Mouse (Mus musculus): Measurements from ENCODE around the gene Zfp142. TPM values are rescaled to one million over a fixed set of nuclear protein-coding genes. Genes with fewer than 3 reads are reported as not detected.
A peak's percentile ranks its signal among the peaks of the same experiment; 100 is the strongest.

Gene Zfp142
- total RNA-seq, 2 experiments from 2014 or later, result 8.1 to 15.5 TPM

DNA sequence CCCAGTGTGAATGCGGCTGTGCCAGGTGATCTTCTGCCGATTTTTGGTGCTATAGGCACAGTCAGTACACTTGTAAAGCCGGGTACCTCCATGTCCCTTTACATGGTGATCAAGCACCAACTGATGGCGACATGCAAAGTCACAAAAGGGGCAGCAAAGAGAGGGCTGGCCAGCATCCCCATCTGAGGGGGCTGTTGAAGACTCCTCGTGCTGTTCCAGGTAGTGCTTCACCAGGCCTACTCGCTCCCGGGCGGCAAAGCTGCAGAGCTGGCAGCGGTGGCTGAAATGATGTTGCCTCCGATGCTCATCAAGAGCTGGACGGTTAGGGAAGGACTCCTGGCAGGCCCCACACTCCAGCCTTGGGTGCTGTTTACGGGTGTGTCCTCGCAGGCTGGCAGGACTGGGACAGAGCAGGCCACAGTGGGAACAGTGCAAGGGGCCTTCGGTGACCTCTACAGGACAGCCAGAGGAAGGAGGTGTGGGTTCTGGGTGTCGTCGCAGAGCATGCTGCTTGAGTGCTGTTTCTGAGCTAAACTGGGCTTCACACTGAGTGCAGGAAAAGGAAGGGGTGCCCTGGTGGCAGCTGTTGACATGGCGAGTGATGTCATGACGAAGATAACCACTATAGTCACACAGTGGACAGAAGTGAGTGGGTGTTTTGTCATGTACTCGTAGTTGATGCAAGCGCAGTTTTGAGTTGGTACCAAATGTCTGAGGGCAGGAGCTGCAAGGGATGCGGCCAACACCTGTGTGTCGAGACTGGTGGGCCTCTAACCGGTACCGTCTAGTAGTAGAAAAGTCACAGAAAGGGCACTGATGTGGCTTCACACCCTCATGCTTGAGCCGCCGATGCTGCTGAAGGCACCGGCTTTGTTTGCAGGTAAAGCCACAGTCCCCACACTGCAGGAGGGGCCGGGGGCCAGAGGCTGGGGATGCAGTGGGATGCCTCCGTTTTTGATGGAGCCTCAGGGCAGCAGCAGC is 18.0 kb downstream of the Zfp142 start:
- intact Hi-C loops (cut with DNase I), result no loop called here
- peak; percentile 5; the same call in 1 of the 2 replicates for TF ChIP-seq CTCF (IDR thresholded peaks at IDR 0.05)
- DNase-seq, result peak; percentile 46
- H3K27ac ChIP-seq, result no peak overlapping the region
- H3K4me3 ChIP-seq, result no peak overlapping the region

DNA sequence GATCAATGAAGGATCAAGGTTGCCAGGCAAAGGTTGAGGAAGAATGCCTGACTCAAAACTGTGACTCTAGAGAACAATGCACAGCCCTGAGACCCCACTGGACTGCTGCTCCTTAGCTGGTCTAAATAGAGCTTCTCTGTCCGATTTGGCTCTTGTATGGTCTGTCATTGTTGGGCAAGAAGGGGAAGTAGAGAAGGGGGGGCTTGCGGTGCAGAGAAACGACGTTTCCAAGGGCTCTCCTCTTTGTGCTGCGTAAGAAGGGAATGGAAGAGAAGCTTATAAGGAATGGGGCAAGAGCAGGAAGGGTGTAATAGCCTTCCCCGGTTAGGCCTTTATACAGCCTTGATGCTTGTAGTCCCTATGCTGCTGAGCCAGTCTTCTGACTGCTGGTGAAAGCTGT is 22.2 kb downstream of the Zfp142 start:
- Histone ChIP-seq H3K27ac (no peak overlapping the region), H3K4me3 (no peak overlapping the region)
- intact Hi-C loops (cut with DNase I), result no loop called here
- no peak for DNase-seq
- no peak for TF ChIP-seq CTCF (IDR thresholded peaks at IDR 0.05)

DNA sequence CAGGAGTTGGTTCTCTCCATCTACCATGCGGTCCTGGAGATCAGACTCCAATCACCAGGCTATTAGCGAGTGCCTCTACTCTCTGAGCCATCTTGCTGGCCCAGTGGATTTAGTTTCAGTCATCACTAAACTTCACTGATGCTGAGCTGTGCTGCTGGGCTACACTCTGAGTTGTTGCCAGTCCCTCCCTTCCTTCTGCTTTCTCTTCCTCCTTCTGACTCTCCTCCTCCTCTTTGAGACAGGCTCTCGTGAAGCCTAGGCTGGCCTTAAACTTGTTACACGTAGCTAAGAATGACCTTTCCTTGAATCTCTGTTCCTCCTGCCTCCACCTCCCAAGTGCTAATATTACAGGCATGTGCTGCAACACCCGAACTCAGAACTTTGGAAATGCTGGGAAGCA is 29.0 kb downstream of the Zfp142 start:
- Histone ChIP-seq H3K4me3 (no peak overlapping the region), H3K27ac (no peak overlapping the region)
- DNase-seq, result no peak
- no peak for TF ChIP-seq CTCF (IDR thresholded peaks at IDR 0.05)
- intact Hi-C loops (cut with DNase I), result no loop called here

DNA sequence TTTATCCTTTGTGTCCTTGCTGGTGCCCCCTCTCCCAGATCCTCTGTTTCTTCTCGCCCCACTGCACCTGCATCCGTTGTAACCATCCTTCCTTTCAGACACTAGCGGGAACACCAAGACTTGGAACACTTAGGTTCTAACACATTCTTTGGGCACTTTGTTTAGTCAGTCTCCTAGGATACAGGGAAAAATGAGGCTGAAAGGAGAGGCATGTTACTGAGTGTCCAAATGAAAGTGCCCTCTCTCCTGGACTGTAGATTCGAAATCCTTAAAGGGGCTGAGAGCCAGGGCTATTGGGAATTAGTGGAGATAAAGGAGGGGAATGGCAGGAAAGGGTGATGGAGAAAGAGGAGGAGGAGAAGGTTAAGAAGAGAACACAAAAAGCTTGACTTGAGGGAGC is 43.9 kb downstream of the Zfp142 start, which contains the start of gene Usp37:
Gene Usp37 (minus strand): TSS at position 101 of the 400 bp plus-strand sequence.
- H3K4me3 ChIP-seq, result peak within 1 kb of the TSS; percentile 76
- intact Hi-C loops (cut with DNase I), result loop anchor here (5.0 kb wide), 1 partner anchor 37 kb away; the partner anchor contains the start of gene Cnot9
- no peak for DNase-seq
- no peak for TF ChIP-seq CTCF (IDR thresholded peaks at IDR 0.05)
- peak within 1 kb of the TSS; percentile 91 for H3K27ac ChIP-seq

DNA sequence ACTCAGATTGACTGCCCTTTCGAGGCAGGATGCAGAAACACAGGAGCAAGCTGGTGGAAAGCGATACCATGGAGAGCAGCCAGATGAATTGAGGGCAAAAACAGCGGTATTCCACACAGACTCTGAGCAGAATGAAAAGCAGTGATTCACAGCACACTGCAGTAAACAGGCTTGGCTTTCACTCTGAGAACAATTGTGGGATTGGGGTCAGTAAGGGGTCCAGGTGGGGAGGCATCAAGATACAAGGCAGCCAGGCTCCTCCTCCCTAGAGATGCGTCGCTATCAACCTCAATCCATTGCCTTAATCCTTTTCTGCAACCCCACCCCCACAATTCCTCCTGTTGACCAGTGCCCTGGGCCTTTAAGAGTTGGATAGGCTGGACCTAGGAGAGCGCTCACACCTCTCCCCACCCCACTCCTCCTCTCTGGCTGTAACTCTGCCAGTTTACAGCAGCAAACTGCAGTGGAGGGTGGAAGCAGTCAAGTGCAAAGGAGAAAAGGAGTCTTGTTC is 45.5 kb downstream of the Zfp142 start, which contains the start of gene Plcd4:
Gene Plcd4 (plus strand): TSS at position 438 of the 511 bp plus-strand sequence.
- DNase-seq, result peak; percentile 72
- TF ChIP-seq CTCF (IDR thresholded peaks at IDR 0.05), result no peak
- intact Hi-C loops (cut with DNase I), result loop anchor here (5.0 kb wide), 1 partner anchor 35 kb away; the partner anchor contains the start of gene Cnot9
- H3K4me3 ChIP-seq, result peak within 1 kb of the TSS; percentile 76
- H3K27ac ChIP-seq, result peak within 1 kb of the TSS; percentile 91

DNA sequence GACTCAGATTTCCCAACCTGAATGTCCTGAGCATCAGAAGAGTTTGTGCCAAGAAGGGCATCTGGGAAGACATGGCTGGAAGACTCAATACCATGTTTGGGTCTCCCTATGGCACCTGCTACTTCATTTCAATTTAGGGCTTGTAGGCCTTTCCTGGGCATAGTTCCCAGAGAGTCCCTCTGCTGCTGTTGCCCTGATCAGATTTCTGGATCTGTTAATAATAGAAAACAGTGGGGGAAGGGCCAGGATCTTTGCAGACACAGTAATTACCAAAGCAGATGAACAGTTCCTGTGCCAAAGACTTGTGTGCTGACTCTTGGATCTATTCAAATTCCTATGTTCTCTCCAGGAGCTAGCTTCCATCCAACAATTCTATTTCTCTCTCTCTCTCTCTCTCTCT is 49.4 kb downstream of the Zfp142 start:
- DNase-seq, result peak; percentile 75
- peak overlapping the region; percentile 91 for H3K27ac ChIP-seq
- TF ChIP-seq CTCF (IDR thresholded peaks at IDR 0.05), result no peak
- peak overlapping the region; percentile 36 for H3K4me3 ChIP-seq
- intact Hi-C loops (cut with DNase I), result loop anchor here (5.0 kb wide), 1 partner anchor 214 kb away; no protein-coding TSS in a partner anchor

DNA sequence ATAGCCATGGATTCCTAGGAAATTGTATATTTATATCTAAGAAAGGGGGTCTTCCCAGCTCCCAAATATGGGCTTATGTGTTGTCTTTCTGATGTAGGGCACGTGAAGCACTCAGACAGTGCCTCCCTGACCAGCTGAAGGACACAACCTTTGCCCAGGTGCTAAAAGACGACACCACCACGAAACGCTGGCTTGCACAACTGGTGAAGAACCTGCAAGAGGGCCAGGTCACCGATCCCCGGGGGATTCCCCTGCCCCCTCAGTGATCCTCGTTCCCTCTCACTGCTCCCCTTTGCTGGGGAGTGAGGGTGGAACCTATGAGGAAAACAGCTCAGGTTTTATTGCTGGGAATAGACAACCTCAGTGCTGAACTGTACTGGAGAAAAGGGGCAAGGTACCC is 59.5 kb downstream of the Zfp142 start:
- intact Hi-C loops (cut with DNase I), result no loop called here
- TF ChIP-seq CTCF (IDR thresholded peaks at IDR 0.05), result no peak

DNA sequence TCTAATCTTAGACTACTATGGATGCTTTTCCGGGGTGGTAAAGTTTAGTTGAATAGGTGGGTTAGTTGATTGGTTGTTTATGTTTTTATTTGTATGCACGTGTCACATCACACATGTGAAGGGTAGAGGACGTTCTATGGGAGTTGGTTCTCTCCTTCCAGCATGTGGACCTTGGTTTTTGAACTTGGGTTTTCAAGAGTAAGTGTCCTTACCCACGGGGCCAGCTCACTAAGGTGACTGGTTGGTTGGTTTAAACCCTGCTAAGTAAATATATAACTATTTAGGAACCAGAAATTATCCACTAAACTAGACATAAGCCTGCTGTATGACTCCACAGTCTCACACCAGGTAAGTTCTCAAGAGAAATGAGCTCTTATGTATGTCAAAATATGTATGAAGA is 63.3 kb downstream of the Zfp142 start:
- DNase-seq, result no peak
- TF ChIP-seq CTCF (IDR thresholded peaks at IDR 0.05), result no peak
- intact Hi-C loops (cut with DNase I), result no loop called here
- no peak overlapping the region for H3K27ac ChIP-seq
- H3K4me3 ChIP-seq, result no peak overlapping the region

More for the DNA sequence above, 59.5 kb downstream of the Zfp142 start:
- Histone ChIP-seq H3K27ac (no peak overlapping the region), H3K4me3 (no peak overlapping the region)
- DNase-seq, result no peak

DNA sequence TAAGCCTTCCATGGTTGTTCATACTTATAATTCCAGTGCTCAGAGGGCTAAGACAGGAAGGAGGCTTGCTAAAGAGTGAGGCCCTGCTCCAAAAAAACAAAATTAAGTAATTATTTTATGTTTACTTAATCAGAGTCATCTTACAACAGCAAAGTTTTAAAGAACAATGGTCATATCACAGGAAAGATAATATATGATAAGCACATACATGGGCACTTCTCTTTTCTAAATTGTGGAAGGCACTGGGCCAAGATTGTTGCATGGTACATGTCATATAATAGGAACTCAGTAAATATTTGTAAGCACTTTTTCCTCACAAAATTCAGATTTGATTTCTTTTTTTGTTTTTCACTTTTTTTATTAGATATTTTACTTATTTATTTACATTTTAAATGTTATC is 68.2 kb downstream of the Zfp142 start:
- Histone ChIP-seq H3K27ac (no peak overlapping the region), H3K4me3 (no peak overlapping the region)
- intact Hi-C loops (cut with DNase I), result no loop called here
- TF ChIP-seq CTCF (IDR thresholded peaks at IDR 0.05), result no peak
- no peak for DNase-seq

Small RNAs within 50 kb of the gene (microRNA-seq; reads per million reads assigned to microRNA genes)
- gene Gm25035, result not detected

Other genes with a start within 250 kb of the Zfp142 start
- gene Catip, start 226.1 kb downstream of the Zfp142 start, total RNA-seq (2021), result under 1 TPM in 1 of 2 experiments, not detected in 1; 0.13 TPM
- gene Slc11a1, start 213.1 kb downstream of the Zfp142 start, total RNA-seq (2021), result 1 to 10 TPM; 3.8 to 5.6 TPM
- 100 to 1,000 TPM in 1 of 2 experiments, 10 to 100 TPM in 1; 92.2 to 111 TPM for gene Ctdsp1, start 196.7 kb downstream of the Zfp142 start, total RNA-seq (2021)
- gene Vil1, start 178.9 kb downstream of the Zfp142 start, total RNA-seq (2021), result not detected
- gene Cnot9, start 82.2 kb downstream of the Zfp142 start, total RNA-seq (2021), result 10 to 100 TPM; 12.0 to 16.3 TPM
- gene Plcd4, start 45.4 kb downstream of the Zfp142 start, total RNA-seq (2021), result 100 to 1,000 TPM in 1 of 2 experiments, 10 to 100 TPM in 1; 67.8 to 126 TPM
- 1 to 10 TPM; 8.7 to 9.0 TPM for gene Usp37, start 44.0 kb downstream of the Zfp142 start, total RNA-seq (2021)
- 10 to 100 TPM; 16.9 to 26.2 TPM for gene Bcs1l, start within 50 bp of the Zfp142 start, total RNA-seq (2021)
- gene Rnf25, start 13.2 kb upstream of the Zfp142 start, total RNA-seq (2021), result 10 to 100 TPM; 18.9 to 20.2 TPM
- under 1 TPM; 0.17 to 0.20 TPM for gene Stk36, start 13.2 kb upstream of the Zfp142 start, total RNA-seq (2021)
- gene Ttll4, start 73.5 kb upstream of the Zfp142 start, total RNA-seq (2021), result 10 to 100 TPM; 11.7 to 19.7 TPM
- gene Cyp27a1, start 125.3 kb upstream of the Zfp142 start, total RNA-seq (2021), result 10 to 100 TPM; 37.7 to 75.4 TPM
- gene Prkag3, start 161.0 kb upstream of the Zfp142 start, total RNA-seq (2021), result 100 to 1,000 TPM in 1 of 2 experiments, 10 to 100 TPM in 1; 61.6 to 111 TPM
- under 1 TPM; 0.39 to 0.77 TPM for gene Wnt6, start 183.6 kb upstream of the Zfp142 start, total RNA-seq (2021)
- under 1 TPM in 1 of 2 experiments, not detected in 1; 0.39 TPM for gene Wnt10a, start 203.3 kb upstream of the Zfp142 start, total RNA-seq (2021)

All from gastrocnemius, adult 2 months (tissue).